29 mouse cellular contexts compared by ENCODE assay signal in the genomic region with DNA sequence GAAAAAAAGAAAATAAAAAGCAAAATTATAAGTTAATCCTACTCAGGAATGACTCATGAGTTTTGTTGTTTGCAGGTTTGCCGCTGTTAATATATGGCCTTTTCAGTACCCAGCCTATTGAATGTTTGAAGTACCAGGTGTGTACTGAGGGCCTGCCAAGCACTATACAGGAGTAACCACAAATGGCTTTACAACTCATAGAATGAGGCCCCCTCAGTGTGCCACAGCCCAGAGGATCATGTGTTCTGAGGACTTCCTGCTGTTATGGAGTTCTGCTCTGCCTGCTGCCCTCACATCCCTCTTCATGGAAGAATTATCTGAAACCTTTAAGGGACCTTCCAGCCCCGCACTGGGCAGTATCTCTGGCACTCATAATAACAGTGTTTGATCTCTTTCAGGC. TPM values are rescaled to one million over a fixed set of nuclear protein-coding genes. Genes with fewer than 3 reads are reported as not detected.
A peak's percentile ranks its signal among the peaks of the same experiment; 100 is the strongest.
DNase-seq lines count a peak whose midpoint lies in the region; ATAC-seq and TF ChIP-seq lines count a peak whose summit lies in the region.
"Had no signal": no experiment of that assay in that cellular context is flagged by ENCODE, and none has a peak within 500 bp of the region (broad histone marks: within the 10 kb centered on the region; RNA-seq: fewer than 3 reads in every experiment).

No protein-coding gene starts in this region.

- no peak for TF ChIP-seq EP300 in liver, embryonic 14.5 days (IDR thresholded peaks at IDR 0.05; ENCODE audit: low read depth)
- no peak for TF ChIP-seq EP300 in liver, postnatal 0 days (IDR thresholded peaks at IDR 0.05; ENCODE audit: low read depth)
- TF ChIP-seq EP300 in stomach, postnatal 0 days (optimal IDR thresholded peaks at IDR 0.05), result no peak

- TF ChIP-seq POLR2A in kidney, adult 2 months (IDR thresholded peaks at IDR 0.05; ENCODE audit: low read depth, low read length), result no peak

- H3K9ac ChIP-seq in liver, embryonic 14.5 days (replicated peaks), result no peak overlapping the region
- no peak overlapping the region for H3K9ac ChIP-seq in liver, postnatal 0 days (replicated peaks)
- no peak overlapping the region for H3K9ac ChIP-seq in intestine, embryonic 16.5 days (ENCODE audit: low read depth, low read length)
- no peak overlapping the region for H3K9ac ChIP-seq in stomach, postnatal 0 days (ENCODE audit: low read length)
- H3K9ac ChIP-seq: embryonic facial prominence, embryonic 15.5 days; limb, embryonic 12.5 days; lung, embryonic 14.5 days; midbrain, embryonic 15.5 days; neural tube, embryonic 13.5 days; stomach, embryonic 15.5 days had no signal

- H3K4me2 ChIP-seq in liver, embryonic 14.5 days (ENCODE audit: low read depth), result no peak overlapping the region
- H3K4me2 ChIP-seq in liver, postnatal 0 days (ENCODE audit: low read depth, low read length), result no peak overlapping the region
- H3K4me2 ChIP-seq in intestine, embryonic 16.5 days (ENCODE audit: low read depth, low read length), result no peak overlapping the region
- H3K4me2 ChIP-seq in stomach, postnatal 0 days (replicated peaks; ENCODE audit: low read depth), result no peak overlapping the region
- H3K4me2 ChIP-seq: embryonic facial prominence, embryonic 15.5 days; heart, embryonic 11.5 days; limb, embryonic 12.5 days; liver, embryonic 11.5 days; lung, embryonic 14.5 days; midbrain, embryonic 15.5 days; neural tube, embryonic 13.5 days; stomach, embryonic 15.5 days had no signal

- H3K36me3 ChIP-seq in liver, embryonic 14.5 days (replicated peaks; ENCODE audit: control insufficient read depth, insufficient read depth, low read depth), result no peaks in the 10 kb centered on the region; the same call in none of the 2 replicates
- peaks cover 3% of the 10 kb centered on the region for H3K36me3 ChIP-seq in liver, postnatal 0 days (replicated peaks; ENCODE audit: insufficient read depth, low read length)
- no peaks in the 10 kb centered on the region for H3K36me3 ChIP-seq in intestine, embryonic 16.5 days (ENCODE audit: control insufficient read depth, insufficient read depth, low read length)
- no peaks in the 10 kb centered on the region for H3K36me3 ChIP-seq in kidney, adult 2 months (ENCODE audit: control insufficient read depth, insufficient read depth, low read length)
- no peaks in the 10 kb centered on the region; the same call in 1 of the 2 replicates for H3K36me3 ChIP-seq in stomach, postnatal 0 days (ENCODE audit: control insufficient read depth, insufficient read depth, low read length)
- H3K36me3 ChIP-seq: stomach, embryonic 15.5 days had no signal

- ATAC-seq in liver, embryonic 14.5 days (ENCODE audit: insufficient read depth), result 0 out of 2 replicates have a peak, but pooled peaks have one; percentile 8
- no peak for ATAC-seq in liver, postnatal 0 days
- peak; percentile 71 for ATAC-seq in intestine, embryonic 16.5 days
- no peak for ATAC-seq in stomach, postnatal 0 days (ENCODE audit: low FRiP score, low TSS enrichment)
- ATAC-seq: forebrain, embryonic 16.5 days; hindbrain, embryonic 16.5 days; midbrain, embryonic 15.5 days had no signal

- H3K4me1 ChIP-seq in liver, embryonic 14.5 days (replicated peaks; ENCODE audit: control insufficient read depth in 2 of 2, insufficient read depth in 2 of 2, low read length in 1 of 2), result no peaks in the 10 kb centered on the region
- no peaks in the 10 kb centered on the region for H3K4me1 ChIP-seq in liver, postnatal 0 days (ENCODE audit: insufficient read depth)
- no peaks in the 10 kb centered on the region for H3K4me1 ChIP-seq in intestine, embryonic 16.5 days (ENCODE audit: control insufficient read depth, insufficient read depth, low read length)
- no peaks in the 10 kb centered on the region for H3K4me1 ChIP-seq in kidney, adult 2 months (ENCODE audit: control insufficient read depth, insufficient read depth, low read length)
- no peaks in the 10 kb centered on the region for H3K4me1 ChIP-seq in stomach, postnatal 0 days (replicated peaks; ENCODE audit: control insufficient read depth, insufficient read depth)
- H3K4me1 ChIP-seq: embryonic facial prominence, embryonic 15.5 days; hindbrain, embryonic 10.5 days; limb, embryonic 12.5 days; midbrain, embryonic 15.5 days; neural tube, embryonic 13.5 days; stomach, embryonic 15.5 days had no signal

- TF ChIP-seq CTCF in liver, embryonic 14.5 days (IDR thresholded peaks at IDR 0.05; ENCODE audit: low read depth), result no peak
- TF ChIP-seq CTCF in liver, postnatal 0 days (IDR thresholded peaks at IDR 0.05; ENCODE audit: low read depth), result no peak
- no peak for TF ChIP-seq CTCF in kidney, adult 2 months (conservative IDR thresholded peaks at IDR 0.05; ENCODE audit: insufficient read depth, insufficient read length, low read depth, low read length)
- no peak for TF ChIP-seq CTCF in stomach, postnatal 0 days (IDR thresholded peaks at IDR 0.05; ENCODE audit: low read depth)

- 84% methylated on average over 2 of the region's 2 CpGs for WGBS in liver, embryonic 14.5 days (ENCODE audit: insufficient replicate concordance)
- 88% methylated on average over 2 of the region's 2 CpGs for WGBS in liver, postnatal 0 days (ENCODE audit: insufficient replicate concordance)
- 89% methylated on average over 2 of the region's 2 CpGs for WGBS in intestine, embryonic 16.5 days
- 89% methylated on average over 2 of the region's 2 CpGs for WGBS in kidney, adult 2 months
- 87% methylated on average over 2 of the region's 2 CpGs for WGBS in stomach, postnatal 0 days

- H3K9me3 ChIP-seq in liver, embryonic 14.5 days (ENCODE audit: control insufficient read depth, low read length), result no peaks in the 10 kb centered on the region
- H3K9me3 ChIP-seq in liver, postnatal 0 days (ENCODE audit: low read length), result no peaks in the 10 kb centered on the region
- no peaks in the 10 kb centered on the region for H3K9me3 ChIP-seq in intestine, embryonic 16.5 days (ENCODE audit: control insufficient read depth, low read length)
- no peaks in the 10 kb centered on the region for H3K9me3 ChIP-seq in stomach, postnatal 0 days (ENCODE audit: control insufficient read depth, low read length)
- H3K9me3 ChIP-seq: embryonic facial prominence, embryonic 15.5 days; hindbrain, embryonic 10.5 days; limb, embryonic 12.5 days; midbrain, embryonic 15.5 days; neural tube, embryonic 13.5 days; stomach, embryonic 15.5 days had no signal

- no peaks in the 10 kb centered on the region for H3K27me3 ChIP-seq in liver, embryonic 14.5 days (ENCODE audit: control insufficient read depth, insufficient read depth, low read length)
- no peaks in the 10 kb centered on the region for H3K27me3 ChIP-seq in liver, postnatal 0 days (ENCODE audit: insufficient read depth, low read length)
- H3K27me3 ChIP-seq in intestine, embryonic 16.5 days (replicated peaks; ENCODE audit: control insufficient read depth, insufficient read depth, low read length), result no peaks in the 10 kb centered on the region
- H3K27me3 ChIP-seq in kidney, adult 2 months (replicated peaks; ENCODE audit: control insufficient read depth, insufficient read depth, low read length), result no peaks in the 10 kb centered on the region
- no peaks in the 10 kb centered on the region for H3K27me3 ChIP-seq in stomach, postnatal 0 days (ENCODE audit: control insufficient read depth, insufficient read depth, low read length)
- H3K27me3 ChIP-seq: embryonic facial prominence, embryonic 15.5 days; limb, embryonic 12.5 days; midbrain, embryonic 15.5 days; neural tube, embryonic 13.5 days; stomach, embryonic 15.5 days had no signal

- DNase-seq in liver, embryonic 14.5 days (ENCODE audit: low read depth in 3 of 3, low spot score in 3 of 3), result no peak
- DNase-seq in liver, postnatal 0 days, result no peak
- peak; percentile 33 to 39 for DNase-seq in thymus, postnatal 10 days (ENCODE audit: low spot score in 2 of 2)
- no peak for DNase-seq in kidney, adult 2 months
- no peak for DNase-seq in right cerebral cortex, adult 18-20 months
- DNase-seq in stomach, postnatal 0 days (ENCODE audit: low spot score), result no peak
- DNase-seq: adrenal gland, adult 8-10 months; cerebellum, adult 11-12 months; cerebellum, postnatal 14 days; embryo, embryonic 11 days; gastrocnemius, postnatal 10 days; heart, postnatal 10 days; kidney, adult 18-20 months; lung, embryonic 14.5 days; lung, postnatal 36 days; right cerebral cortex, postnatal 4 days had no signal

- H3K27ac ChIP-seq in liver, embryonic 14.5 days, result no peak overlapping the region
- no peak overlapping the region for H3K27ac ChIP-seq in liver, postnatal 0 days (ENCODE audit: low read depth)
- 0 out of 2 replicates have a peak overlapping the region, but pooled peaks have one; percentile 28 for H3K27ac ChIP-seq in intestine, embryonic 16.5 days (ENCODE audit: low read length)
- no peak overlapping the region for H3K27ac ChIP-seq in kidney, adult 2 months (ENCODE audit: insufficient read depth, low read depth, low read length)
- H3K27ac ChIP-seq in stomach, postnatal 0 days (replicated peaks), result no peak overlapping the region
- H3K27ac ChIP-seq: embryonic facial prominence, embryonic 15.5 days; hindbrain, embryonic 10.5 days; kidney, postnatal 0 days; limb, embryonic 12.5 days; midbrain, embryonic 15.5 days; neural tube, embryonic 13.5 days; stomach, embryonic 15.5 days had no signal

- H3K4me3 ChIP-seq in liver, embryonic 14.5 days (ENCODE audit: insufficient read depth in 1 of 2, low read depth in 2 of 2, low read length in 2 of 2), result no peak overlapping the region
- H3K4me3 ChIP-seq in liver, postnatal 0 days (ENCODE audit: low read depth, low read length), result no peak overlapping the region
- H3K4me3 ChIP-seq in intestine, embryonic 16.5 days (ENCODE audit: low read length), result no peak overlapping the region
- H3K4me3 ChIP-seq in kidney, adult 2 months (ENCODE audit: insufficient read depth, low read depth, low read length), result no peak overlapping the region
- H3K4me3 ChIP-seq in stomach, postnatal 0 days (ENCODE audit: low read depth, low read length), result no peak overlapping the region
- H3K4me3 ChIP-seq: embryonic facial prominence, embryonic 15.5 days; hindbrain, embryonic 10.5 days; limb, embryonic 12.5 days; midbrain, embryonic 15.5 days; myocyte; neural tube, embryonic 13.5 days; stomach, embryonic 15.5 days had no signal

RNA-seq across cellular contexts. Expression of a gene that starts 29.1 kb away (rescaled TPM):
- polyA plus RNA-seq in liver, embryonic 14.5 days (2012; rRNA removed), result 3.9 and 6.1 TPM in 2 replicates
- polyA plus RNA-seq in liver, embryonic 14.5 days (2014; fragmentation: Nextera tagmentation; extraction: Ambion mirVana), result 13.9 and 15.6 TPM in 2 replicates
- polyA plus RNA-seq in liver, postnatal 0 days (2015; fragmentation: Nextera tagmentation; extraction: Ambion mirVana), result 8.8 and 10.1 TPM in 2 replicates
- 17.4 and 17.9 TPM in 2 replicates for polyA plus RNA-seq in intestine, embryonic 16.5 days (2015; fragmentation: Nextera tagmentation; extraction: Ambion mirVana)
- polyA plus RNA-seq in kidney, adult 2 months (2012; rRNA removed), result 4.2 and 5.0 TPM in 2 replicates
- 13.8 and 14.7 TPM in 2 replicates for polyA plus RNA-seq in stomach, postnatal 0 days (2015; fragmentation: Nextera tagmentation; extraction: Ambion mirVana)

Comparison
In these comparisons a context has a peak if more than half of its experiments do, and no peak if none do; other contexts are left out.
1. ATAC-seq: peak in liver, embryonic 14.5 days (single experiment) and intestine, embryonic 16.5 days (single experiment); none in liver, postnatal 0 days (single experiment) and stomach, postnatal 0 days (single experiment).
2. DNase-seq: peak in thymus, postnatal 10 days (2 of 2); none in liver, embryonic 14.5 days (0 of 3), liver, postnatal 0 days (single experiment), kidney, adult 2 months (single experiment), right cerebral cortex, adult 18-20 months (single experiment) and stomach, postnatal 0 days (single experiment).